Mouse (Mus musculus) CD4-positive, CD25-positive, alpha-beta regulatory T cell, adult 2 months (primary cell): ENCODE measurements around the gene Dapk3.
A peak's percentile ranks its signal among the peaks of the same experiment; 100 is the strongest.
"Not testable (repeated sequence)": the region's sequence is repeated elsewhere in the genome, so short reads cannot be mapped to it uniquely, and the experiment has no call there.

ENCODE experiments used
- DNase-seq: peaks from one replicate; pipeline ENCODE4 v3.0.0-alpha.2; 2012; ENCODE audit warnings: low read depth, low spot score

Dapk3 gene

DNA sequence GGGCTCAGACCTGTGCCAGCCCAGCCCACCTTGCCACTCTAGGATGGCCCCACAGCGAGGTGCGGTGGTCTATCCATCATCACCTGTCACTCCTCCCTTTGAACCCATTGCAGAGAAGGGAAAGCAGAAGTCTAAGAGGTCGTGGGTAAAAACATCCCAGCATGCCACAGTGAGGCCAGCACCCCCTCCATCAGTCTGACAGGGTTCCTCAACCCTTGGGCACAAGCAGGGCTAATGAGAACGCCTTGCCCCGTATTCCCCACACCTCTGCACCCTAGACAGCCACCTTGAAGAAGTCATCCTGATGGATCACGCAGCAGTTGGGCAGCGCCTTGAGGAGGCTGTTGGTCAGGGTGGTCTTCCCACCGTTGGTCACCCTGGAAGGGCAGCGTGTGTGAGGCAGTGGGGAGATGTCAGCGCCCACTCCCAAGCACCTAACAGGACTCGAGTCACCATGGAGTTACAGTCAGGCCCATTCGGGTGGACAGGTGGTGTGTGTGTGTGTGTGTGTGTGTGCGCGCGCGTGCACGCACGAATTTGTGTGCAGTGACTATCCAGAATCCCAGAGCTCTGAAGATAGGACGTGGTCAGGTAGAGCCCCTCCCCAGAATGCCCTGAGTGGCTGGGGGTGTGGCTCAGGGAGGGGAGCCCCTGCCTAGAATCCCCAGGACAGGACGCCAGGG, 17.9 kb downstream of the Dapk3 start:
- DNase-seq: no peak

GRCm38 (mm10) chr10:81201807-81202758, 19.3 kb downstream of the Dapk3 start, which contains the start of gene Nmrk2:
Gene Nmrk2, minus strand, starts transcription at chr10:81202051.
- no peak for DNase-seq

DNA sequence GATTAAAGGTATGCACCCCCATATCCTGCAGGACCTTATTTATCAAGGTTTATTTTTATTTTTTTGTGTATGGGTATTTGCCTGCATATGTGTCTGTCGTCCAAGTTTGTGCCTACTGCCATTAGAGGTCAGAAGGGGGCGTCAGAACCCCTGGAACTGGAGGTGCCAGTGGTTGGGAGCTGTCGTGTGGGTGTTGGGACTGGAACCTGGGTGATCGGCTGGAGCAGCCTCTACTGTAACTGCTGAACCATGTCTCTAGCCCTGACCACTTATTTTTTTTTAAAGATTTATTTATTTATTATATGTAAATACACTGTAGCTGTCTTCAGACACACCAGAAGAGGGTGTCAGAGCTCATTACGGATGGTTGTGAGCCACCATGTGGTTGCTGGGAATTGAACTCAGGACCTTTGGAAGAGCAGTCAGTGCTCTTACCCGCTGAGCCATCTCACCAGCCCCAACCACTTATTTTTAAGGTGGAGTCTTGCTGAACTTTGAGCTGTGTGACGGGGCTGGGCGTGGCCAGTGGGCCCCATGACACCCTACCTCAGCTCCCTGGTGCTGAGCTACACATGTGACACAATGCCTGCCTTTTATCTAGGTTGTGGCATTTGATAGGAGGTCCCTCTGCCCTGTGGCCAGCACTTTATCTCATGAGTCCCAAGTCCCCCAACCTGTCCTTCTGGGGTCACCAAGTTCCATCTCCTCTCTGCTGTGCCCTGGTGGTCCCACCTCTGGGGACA, 20.3 kb downstream of the Dapk3 start:
- DNase-seq: peak; percentile 39

DNA sequence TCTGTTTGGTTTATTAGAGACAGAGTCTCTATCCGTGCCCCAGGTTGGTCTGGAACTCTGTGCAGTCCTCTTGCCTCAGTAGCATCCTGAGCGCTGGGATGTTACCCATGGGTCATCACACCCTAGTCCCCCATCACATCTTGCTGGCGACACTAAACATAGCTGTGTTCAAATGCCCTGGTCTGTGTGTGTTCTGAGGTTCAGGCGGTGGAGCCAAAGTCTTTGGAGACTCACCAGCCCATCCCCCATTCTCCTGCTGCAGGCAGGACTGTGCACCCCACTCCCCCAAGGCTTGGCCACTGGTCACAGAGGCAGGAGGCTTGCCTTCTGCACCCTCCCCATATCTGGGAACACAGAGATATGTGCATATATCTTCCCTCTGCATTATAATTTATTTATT, 21.3 kb downstream of the Dapk3 start:
- no peak for DNase-seq

- DNase-seq: peak; percentile 26
Observed at GRCm38 (mm10) chr10:81210154-81210553, 27.3 kb downstream of the Dapk3 start.

GRCm38 (mm10) chr10:81216260-81216659, 33.5 kb downstream of the Dapk3 start:
- no peak for DNase-seq

DNA sequence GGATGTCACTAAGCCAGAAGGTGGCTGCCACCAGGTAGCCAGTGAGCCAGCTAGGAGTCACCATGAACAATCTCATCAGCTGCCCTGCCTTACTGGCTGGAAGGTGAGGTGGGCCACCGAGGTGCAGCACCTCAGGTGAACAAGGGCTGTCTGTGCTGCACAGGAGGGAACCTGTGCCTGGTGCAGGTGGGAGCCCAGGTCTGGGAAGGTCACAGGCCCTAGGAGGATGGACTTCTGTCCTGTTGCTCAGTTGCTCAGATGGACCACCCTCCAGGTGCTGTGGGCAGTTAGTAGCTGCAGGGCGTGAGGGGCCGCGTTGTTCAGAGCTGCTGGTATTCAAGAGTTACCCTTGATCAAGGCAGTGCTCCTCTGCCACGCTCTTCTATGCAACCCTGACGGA, 34.0 kb downstream of the Dapk3 start:
- DNase-seq: no peak

GRCm38 (mm10) chr10:81217267-81217666, 34.5 kb downstream of the Dapk3 start:
- DNase-seq: peak; percentile 75

DNA sequence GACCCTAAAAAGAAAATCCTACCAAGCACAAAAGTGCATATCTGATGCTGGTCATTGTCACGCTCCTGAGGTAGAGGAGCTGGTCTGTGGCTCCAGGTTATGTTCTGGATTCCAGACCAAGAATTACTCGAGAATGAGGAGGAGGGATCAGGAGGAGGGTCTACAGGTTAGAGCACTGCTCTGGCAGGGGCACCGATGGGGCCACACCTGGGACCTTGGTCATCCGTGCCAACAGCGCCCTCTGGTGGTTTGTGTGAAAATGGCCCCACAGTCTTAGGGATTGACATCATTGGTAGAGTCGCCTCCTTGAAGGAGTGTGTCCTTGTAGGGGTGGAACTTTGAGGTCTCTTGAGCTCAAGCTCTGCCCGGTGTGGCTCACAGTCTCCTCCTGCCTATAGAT, 35.2 kb downstream of the Dapk3 start:
- peak; percentile 87 for DNase-seq

DNA sequence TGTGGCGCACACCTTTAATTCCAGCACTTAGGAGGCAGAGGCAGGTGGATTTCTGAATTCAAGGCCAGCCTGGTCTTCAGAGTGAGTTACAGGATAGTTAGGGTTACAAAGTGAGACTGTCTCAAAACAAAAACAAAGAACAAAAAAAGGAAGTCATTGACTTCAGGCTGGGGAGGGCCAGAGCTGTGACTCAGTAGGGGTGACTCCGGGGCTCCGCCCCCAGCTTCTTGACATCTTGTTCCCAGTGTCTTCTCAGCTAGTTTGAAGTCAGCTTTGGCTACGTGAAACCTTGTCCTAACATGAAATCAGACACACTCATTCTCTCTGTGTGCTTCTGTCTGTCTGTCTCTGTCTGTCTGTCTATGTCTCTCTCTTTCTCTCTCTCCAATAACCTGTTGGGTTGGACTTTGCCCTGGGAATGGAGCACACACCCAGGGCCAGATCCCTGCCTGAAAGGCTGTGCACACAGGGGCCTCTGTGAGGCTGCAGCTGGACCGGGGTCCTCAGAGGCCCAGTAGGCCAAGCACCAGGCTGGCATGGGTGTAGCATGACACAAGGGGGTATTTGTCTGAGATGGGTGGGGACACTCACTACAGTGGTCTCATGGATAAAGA, 38.7 kb downstream of the Dapk3 start:
- DNase-seq: no peak

- DNase-seq: not testable (repeated sequence)
Observed at GRCm38 (mm10) chr10:81223731-81224130, 40.9 kb downstream of the Dapk3 start.

GRCm38 (mm10) chr10:81229735-81230437, 47.1 kb downstream of the Dapk3 start:
- DNase-seq: peak; percentile 52

DNA sequence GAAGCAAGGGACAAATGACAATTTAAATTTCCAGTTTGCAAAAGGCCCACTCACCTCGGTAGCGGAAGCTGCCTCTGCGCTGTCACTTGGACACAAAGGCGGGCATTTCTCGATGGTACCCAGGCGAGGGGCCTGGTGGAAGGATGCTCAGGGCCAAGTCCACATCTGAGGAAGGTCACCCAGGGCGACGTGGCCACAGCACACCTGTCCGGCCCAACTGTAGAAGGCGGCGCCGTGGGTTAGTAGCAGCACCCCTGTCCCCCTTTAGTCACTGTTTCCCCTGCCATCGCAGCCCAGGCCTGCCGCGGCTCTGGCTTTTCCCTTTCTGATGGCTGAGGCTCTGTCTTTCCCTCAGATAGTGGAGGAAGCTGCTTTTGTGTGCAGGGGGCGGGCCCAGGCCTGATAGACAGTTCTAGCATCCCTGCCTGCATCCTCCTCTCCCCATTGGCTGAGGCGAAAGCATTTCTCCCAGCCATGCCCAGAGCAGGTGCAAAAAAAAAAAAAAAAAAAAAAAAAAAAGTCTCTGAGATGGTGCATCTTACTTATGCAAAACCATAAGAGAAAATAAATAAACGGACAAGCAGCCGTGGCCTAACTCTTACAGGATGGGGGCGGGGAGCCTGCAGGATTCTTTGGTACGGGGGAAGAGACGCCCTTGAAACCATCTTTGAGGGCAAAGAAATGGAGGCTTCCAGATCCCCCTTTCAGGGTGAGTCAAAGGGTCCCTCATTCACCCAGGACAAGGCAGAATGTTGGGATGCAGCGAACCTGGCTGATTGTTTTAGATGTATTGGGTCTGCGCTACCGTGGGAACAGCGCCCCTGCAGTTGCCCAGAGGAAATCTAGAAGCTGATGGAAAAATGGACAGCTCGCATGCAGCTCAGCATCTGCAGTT, 47.9 kb downstream of the Dapk3 start, which contains the start of gene Atcay:
Atcay (minus strand) TSS at position 396 of the 895 bp plus-strand sequence.
- DNase-seq: peak; percentile 72

DNA sequence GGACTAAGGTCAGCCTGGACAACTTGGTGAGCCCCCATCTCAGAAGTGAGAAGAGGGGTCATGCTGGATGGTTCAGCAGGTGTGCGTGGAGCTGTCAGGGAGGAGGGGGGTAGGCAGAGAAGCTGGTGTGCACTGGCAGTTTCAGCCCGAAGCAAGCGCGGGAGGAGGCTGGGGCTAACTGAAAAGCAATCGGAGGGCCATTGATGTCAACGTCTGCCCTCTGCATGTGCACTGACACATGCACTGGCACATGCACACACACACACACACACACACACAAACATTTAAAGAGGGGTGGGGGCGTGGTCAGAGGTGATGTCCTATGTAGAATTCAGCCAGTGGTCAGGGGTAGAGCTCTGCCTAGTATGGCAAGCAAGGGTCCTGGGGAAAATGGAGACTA, 48.6 kb downstream of the Dapk3 start:
- DNase-seq: no peak

GRCm38 (mm10) chr10:81232580-81233225, 49.9 kb downstream of the Dapk3 start, which contains the start of gene Zfr2:
Gene Zfr2, plus strand, starts transcription at chr10:81233155.
- DNase-seq: peak; percentile 98

- DNase-seq: no peak
Observed at GRCm38 (mm10) chr10:81233226-81233585, 50.4 kb downstream of the Dapk3 start.

DNA sequence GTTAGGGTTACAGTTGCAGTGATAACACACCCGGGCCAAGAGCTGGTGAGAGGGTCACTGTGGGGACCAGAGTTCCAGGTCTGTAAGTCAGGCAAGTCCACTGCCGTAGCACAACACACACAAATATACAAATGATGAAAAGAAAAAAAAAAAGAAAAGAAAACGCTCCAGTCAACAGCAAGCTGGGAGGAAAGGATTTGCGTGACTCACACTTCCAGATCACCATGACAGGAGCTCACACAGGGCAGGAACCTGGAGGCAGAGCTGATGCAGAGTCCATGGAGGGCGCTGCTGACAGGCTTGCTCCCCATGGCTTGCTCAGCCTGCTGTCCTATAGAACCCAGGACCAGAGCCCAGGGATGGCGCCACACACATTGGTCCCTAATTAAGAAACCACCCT, 51.4 kb downstream of the Dapk3 start:
- DNase-seq: no peak

DNA sequence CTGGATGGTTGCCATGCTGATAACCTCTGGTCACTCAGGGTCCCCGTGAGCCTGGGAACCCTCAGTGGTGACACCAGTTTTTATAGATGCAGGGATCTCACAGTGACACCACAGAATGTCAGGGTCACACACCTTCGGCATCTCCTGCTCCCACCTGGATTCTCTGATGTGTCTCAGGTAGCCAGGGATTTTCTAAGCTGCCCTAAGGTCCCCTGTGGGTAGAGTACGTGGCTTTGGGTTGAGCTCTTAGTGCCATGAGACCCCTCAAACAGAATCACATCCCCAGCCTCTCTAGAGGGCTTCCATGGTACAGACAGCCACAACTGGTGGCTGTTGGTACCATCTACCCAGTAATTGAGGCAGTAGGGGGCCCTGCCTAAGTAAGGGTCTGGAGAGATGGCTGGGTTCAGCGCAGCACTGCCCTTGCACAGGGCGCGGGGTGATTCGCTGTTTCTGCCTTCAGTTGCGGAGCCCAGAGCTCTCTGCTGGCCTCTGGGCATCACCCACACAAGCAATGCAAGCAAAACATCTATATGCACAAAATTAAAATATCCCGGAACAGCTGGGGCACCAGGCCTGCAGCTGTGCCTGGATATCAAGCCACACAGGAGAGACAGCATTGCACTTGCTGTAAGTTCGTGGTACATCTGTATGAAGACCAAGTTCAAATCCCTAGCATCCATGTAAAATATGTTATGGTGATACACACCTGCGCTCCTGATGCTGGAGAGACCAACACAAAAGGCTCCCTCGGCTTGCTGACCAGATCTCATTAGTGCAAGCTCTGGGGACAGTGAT, 53.9 kb downstream of the Dapk3 start:
- DNase-seq: no peak
